In the genomic region with DNA sequence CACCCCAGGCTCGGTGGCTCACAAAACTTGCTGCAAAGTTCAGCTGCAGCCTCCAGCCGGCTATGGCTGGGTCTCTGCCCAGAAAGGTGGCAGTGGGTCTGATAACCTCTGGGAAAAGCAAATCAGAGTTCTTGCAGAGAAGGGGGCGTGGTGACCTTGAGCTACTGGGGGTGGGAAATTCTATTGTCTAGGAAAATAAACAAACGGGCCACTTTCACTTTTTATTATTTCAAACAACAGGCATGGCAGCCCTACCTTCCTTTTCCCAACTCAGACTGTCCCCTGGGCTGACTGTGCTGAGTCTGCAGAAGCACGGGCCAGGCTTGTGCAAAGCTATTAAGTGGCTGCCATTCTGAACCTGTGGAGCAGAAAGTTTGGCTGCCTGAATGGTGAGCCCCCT, we compare ENCODE assay signal across 10 mouse cellular contexts.
A peak's percentile ranks its signal among the peaks of the same experiment; 100 is the strongest.
DNase-seq lines count a peak whose midpoint lies in the region; ATAC-seq and TF ChIP-seq lines count a peak whose summit lies in the region.
"Had no signal": no experiment of that assay in that cellular context is flagged by ENCODE, and none has a peak within 500 bp of the region (broad histone marks: within the 10 kb centered on the region; RNA-seq: fewer than 3 reads in every experiment).

No protein-coding gene starts in this region.

- peaks cover 36% of the 10 kb centered on the region for H3K4me1 ChIP-seq in forebrain, embryonic 15.5 days
- H3K4me1 ChIP-seq in forebrain, postnatal 0 days (ENCODE audit: insufficient read depth), result peaks cover 6% of the 10 kb centered on the region; the same call in 1 of the 2 replicates
- peaks cover 33% of the 10 kb centered on the region for H3K4me1 ChIP-seq in heart, embryonic 12.5 days (replicated peaks)
- H3K4me1 ChIP-seq in neural tube, embryonic 15.5 days, result peaks cover 26% of the 10 kb centered on the region

- intact Hi-C loops in gastrocnemius, adult 2 months (cut with DNase I), result no loop called here

- no peak overlapping the region for H3K4me2 ChIP-seq in forebrain, embryonic 15.5 days (replicated peaks)
- H3K4me2 ChIP-seq in forebrain, postnatal 0 days (ENCODE audit: low read depth), result no peak overlapping the region
- peak overlapping the region; percentile 54 for H3K4me2 ChIP-seq in heart, embryonic 12.5 days
- H3K4me2 ChIP-seq in neural tube, embryonic 15.5 days, result no peak overlapping the region
- H3K4me2 ChIP-seq: embryonic facial prominence, embryonic 12.5 days had no signal

- ATAC-seq in forebrain, embryonic 15.5 days (replicated peaks), result 0 out of 2 replicates have a peak, but pooled peaks have one; percentile 21
- no peak for ATAC-seq in forebrain, postnatal 0 days
- peak; percentile 82 for ATAC-seq in heart, embryonic 12.5 days (ENCODE audit: insufficient number of reproducible peaks, low FRiP score)
- 0 out of 2 replicates have a peak, but pooled peaks have one; percentile 37 for ATAC-seq in neural tube, embryonic 15.5 days (ENCODE audit: low FRiP score)
- ATAC-seq in megakaryocyte-erythroid progenitor cell, adult 5-6 weeks (replicated peaks; ENCODE audit: low FRiP score, low TSS enrichment, poor library complexity, severe bottlenecking), result no peak

- WGBS in forebrain, embryonic 15.5 days, result 27% methylated on average over 5 of the region's 5 CpGs
- 37% methylated on average over 5 of the region's 5 CpGs for WGBS in forebrain, postnatal 0 days
- 14% methylated on average over 5 of the region's 5 CpGs for WGBS in heart, embryonic 12.5 days
- WGBS in neural tube, embryonic 15.5 days, result 35% methylated on average over 5 of the region's 5 CpGs

- H3K9me3 ChIP-seq in forebrain, embryonic 15.5 days, result no peaks in the 10 kb centered on the region
- H3K9me3 ChIP-seq in forebrain, postnatal 0 days (ENCODE audit: low read length), result no peaks in the 10 kb centered on the region
- H3K9me3 ChIP-seq in heart, embryonic 12.5 days (replicated peaks), result no peaks in the 10 kb centered on the region
- no peaks in the 10 kb centered on the region for H3K9me3 ChIP-seq in neural tube, embryonic 15.5 days (replicated peaks)
- H3K9me3 ChIP-seq: embryonic facial prominence, embryonic 12.5 days had no signal

- H3K36me3 ChIP-seq in forebrain, embryonic 15.5 days, result no peaks in the 10 kb centered on the region
- H3K36me3 ChIP-seq in forebrain, postnatal 0 days (ENCODE audit: insufficient read depth), result 0 out of 2 replicates have a peak, but pooled peaks cover 9% of the 10 kb centered on the region
- H3K36me3 ChIP-seq in heart, embryonic 12.5 days, result peaks cover 5% of the 10 kb centered on the region; the same call in 1 of the 2 replicates
- peaks cover 6% of the 10 kb centered on the region; the same call in 1 of the 2 replicates for H3K36me3 ChIP-seq in neural tube, embryonic 15.5 days
- H3K36me3 ChIP-seq: embryonic facial prominence, embryonic 12.5 days had no signal

- H3K27ac ChIP-seq in forebrain, embryonic 15.5 days (replicated peaks), result no peak overlapping the region
- H3K27ac ChIP-seq in forebrain, postnatal 0 days (ENCODE audit: low read depth, low read length), result no peak overlapping the region
- H3K27ac ChIP-seq in heart, embryonic 12.5 days (ENCODE audit: poor library complexity, severe bottlenecking), result peak overlapping the region; percentile 76
- 0 out of 2 replicates have a peak overlapping the region, but pooled peaks have one; percentile 33 for H3K27ac ChIP-seq in neural tube, embryonic 15.5 days (replicated peaks)
- no peak overlapping the region for H3K27ac ChIP-seq in gastrocnemius, adult 2 months
- H3K27ac ChIP-seq: embryonic facial prominence, embryonic 12.5 days had no signal

- DNase-seq in forebrain, postnatal 0 days, result no peak
- peak; percentile 32 to 60 for DNase-seq in kidney, postnatal 36 days
- DNase-seq in frontal cortex, adult 2 months (ENCODE audit: extremely low spot score in 1 of 2, low spot score in 1 of 2), result no peak
- no peak for DNase-seq in gastrocnemius, adult 2 months
- DNase-seq: right cerebral cortex, postnatal 4 days had no signal

- no peak for TF ChIP-seq CTCF in forebrain, postnatal 0 days (IDR thresholded peaks at IDR 0.05; ENCODE audit: low read depth)
- TF ChIP-seq CTCF in gastrocnemius, adult 2 months (IDR thresholded peaks at IDR 0.05), result no peak

- no peak overlapping the region for H3K9ac ChIP-seq in forebrain, embryonic 15.5 days (replicated peaks)
- H3K9ac ChIP-seq in forebrain, postnatal 0 days, result no peak overlapping the region
- H3K9ac ChIP-seq in heart, embryonic 12.5 days, result peak overlapping the region; percentile 19; the same call in 1 of the 2 replicates
- H3K9ac ChIP-seq in neural tube, embryonic 15.5 days (replicated peaks), result no peak overlapping the region
- H3K9ac ChIP-seq: embryonic facial prominence, embryonic 12.5 days had no signal

- H3K27me3 ChIP-seq in forebrain, embryonic 15.5 days, result no peaks in the 10 kb centered on the region
- no peaks in the 10 kb centered on the region for H3K27me3 ChIP-seq in forebrain, postnatal 0 days (ENCODE audit: insufficient read depth, low read length)
- no peaks in the 10 kb centered on the region for H3K27me3 ChIP-seq in heart, embryonic 12.5 days (replicated peaks)
- H3K27me3 ChIP-seq in neural tube, embryonic 15.5 days (replicated peaks), result no peaks in the 10 kb centered on the region
- H3K27me3 ChIP-seq: embryonic facial prominence, embryonic 12.5 days had no signal

- H3K4me3 ChIP-seq in forebrain, embryonic 15.5 days, result no peak overlapping the region
- no peak overlapping the region for H3K4me3 ChIP-seq in forebrain, postnatal 0 days (ENCODE audit: low read depth, low read length)
- no peak overlapping the region for H3K4me3 ChIP-seq in heart, embryonic 12.5 days
- no peak overlapping the region for H3K4me3 ChIP-seq in neural tube, embryonic 15.5 days (replicated peaks)
- no peak overlapping the region for H3K4me3 ChIP-seq in gastrocnemius, adult 2 months
- H3K4me3 ChIP-seq: embryonic facial prominence, embryonic 12.5 days had no signal

Comparison
In these comparisons a context has a peak if more than half of its experiments do, and no peak if none do; other contexts are left out.
1. ATAC-seq: peak in forebrain, embryonic 15.5 days (single experiment), heart, embryonic 12.5 days (single experiment) and neural tube, embryonic 15.5 days (single experiment); none in forebrain, postnatal 0 days (single experiment) and megakaryocyte-erythroid progenitor cell, adult 5-6 weeks (single experiment).
2. H3K27ac ChIP-seq: peak in heart, embryonic 12.5 days (single experiment) and neural tube, embryonic 15.5 days (single experiment); none in forebrain, embryonic 15.5 days (single experiment), forebrain, postnatal 0 days (single experiment) and gastrocnemius, adult 2 months (single experiment).
3. DNase-seq: peak in kidney, postnatal 36 days (2 of 2); none in forebrain, postnatal 0 days (single experiment), frontal cortex, adult 2 months (0 of 2) and gastrocnemius, adult 2 months (single experiment).